Mouse (Mus musculus) G1E-ER4 (cell line): Measurements from ENCODE around the gene Cdkal1. TPM values are rescaled to one million over a fixed set of nuclear protein-coding genes. Genes with fewer than 3 reads are reported as not detected.

Experiments used
- GATA1 ChIP-seq: IDR thresholded peaks from one replicate; pipeline ENCODE4 v1.8.0; 2012; ENCODE audit warnings: low read length, inconsistent platforms
- polyA plus RNA-seq: library from polyadenylated mRNA; stranded (reverse); fragments of >175 nt; gene quantifications from 2 replicates; pipeline ENCODE4 v1.2.3, GENCODE M21; 2012

Cdkal1 gene
- polyA plus RNA-seq, 1 experiment, result 0.64 TPM

- no peak for TF ChIP-seq GATA1
Observed at GRCm38 (mm10) chr13:29430919-29431318, 424.6 kb downstream of the Cdkal1 start.

DNA sequence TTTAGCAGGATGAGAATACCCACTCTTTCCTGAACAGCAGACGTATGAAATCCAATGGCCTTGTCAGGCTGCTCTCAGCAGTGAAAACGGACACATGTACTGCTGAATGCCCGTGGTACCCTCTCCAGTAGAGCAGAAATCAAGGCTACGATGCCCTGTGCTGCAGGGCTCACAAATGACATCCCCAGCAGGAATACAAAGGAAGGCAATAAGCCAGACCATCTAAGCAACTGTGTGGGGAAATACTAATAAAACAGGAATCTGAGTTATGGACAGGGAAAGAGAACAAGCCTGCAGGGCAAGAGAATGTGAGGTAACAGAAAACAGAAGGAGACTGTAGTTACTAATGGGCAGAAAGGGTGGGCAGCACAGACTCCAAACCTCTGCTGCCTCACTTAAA lies 425.6 kb downstream of the Cdkal1 start:
- no peak for TF ChIP-seq GATA1

GRCm38 (mm10) chr13:29429196-29429595 lies 426.3 kb downstream of the Cdkal1 start:
- TF ChIP-seq GATA1, result no peak

DNA sequence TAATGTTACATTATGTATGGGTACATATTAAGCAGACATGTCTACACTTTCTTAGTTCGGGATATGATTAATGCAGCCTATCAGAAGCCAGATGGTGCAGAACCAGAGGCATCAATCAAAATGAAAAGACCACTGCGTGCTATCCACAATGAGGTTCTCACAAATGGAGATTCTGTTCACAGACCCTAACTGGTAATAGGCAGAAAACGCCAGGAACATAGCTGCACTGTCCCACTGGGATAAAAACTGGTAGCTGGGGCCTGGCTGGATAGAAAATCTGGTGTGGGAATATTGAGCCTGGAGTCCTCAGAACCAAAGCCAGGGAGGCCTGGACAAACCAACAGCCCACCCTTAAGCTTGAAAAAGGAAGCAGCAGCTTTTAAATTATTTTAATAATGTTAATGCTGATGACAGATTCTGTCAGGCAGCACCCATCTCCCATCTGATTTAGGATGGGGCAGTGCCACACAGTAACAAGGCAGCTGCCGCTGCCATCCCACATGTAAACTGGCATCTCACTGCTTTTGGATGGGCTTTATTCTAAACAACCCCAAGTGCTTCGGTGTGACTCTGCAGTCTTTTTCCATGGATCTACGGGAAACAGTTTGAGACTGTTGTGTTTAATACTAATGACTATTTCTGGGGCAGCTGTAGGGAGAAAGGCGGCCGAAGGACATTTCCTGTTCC lies 438.9 kb downstream of the Cdkal1 start:
- no peak for TF ChIP-seq GATA1

GRCm38 (mm10) chr13:29415967-29416366 lies 439.5 kb downstream of the Cdkal1 start:
- no peak for TF ChIP-seq GATA1

DNA sequence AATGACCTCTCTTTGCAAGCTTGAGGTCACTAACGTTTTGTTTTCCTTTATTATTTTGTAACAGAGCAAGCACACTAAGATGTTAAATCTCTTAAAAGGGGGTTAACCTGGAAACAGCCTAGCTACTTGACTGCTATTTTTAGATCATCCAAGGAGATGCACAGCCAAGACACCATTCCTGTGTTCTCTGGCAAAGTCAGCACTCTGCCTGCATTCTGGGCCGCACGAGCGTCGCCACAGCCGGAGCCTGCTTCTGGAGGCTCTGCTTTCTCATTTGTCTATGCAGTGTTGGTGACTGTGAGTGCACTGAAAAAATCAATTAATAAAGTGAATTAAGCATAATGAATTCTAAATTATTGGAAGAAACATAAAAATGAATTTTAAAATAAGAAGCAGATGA lies 440.6 kb downstream of the Cdkal1 start:
- no peak for TF ChIP-seq GATA1

GRCm38 (mm10) chr13:29414470-29414869 lies 441.0 kb downstream of the Cdkal1 start:
- no peak for TF ChIP-seq GATA1

- no peak for TF ChIP-seq GATA1
Observed at GRCm38 (mm10) chr13:29411176-29411575, 444.3 kb downstream of the Cdkal1 start.

DNA sequence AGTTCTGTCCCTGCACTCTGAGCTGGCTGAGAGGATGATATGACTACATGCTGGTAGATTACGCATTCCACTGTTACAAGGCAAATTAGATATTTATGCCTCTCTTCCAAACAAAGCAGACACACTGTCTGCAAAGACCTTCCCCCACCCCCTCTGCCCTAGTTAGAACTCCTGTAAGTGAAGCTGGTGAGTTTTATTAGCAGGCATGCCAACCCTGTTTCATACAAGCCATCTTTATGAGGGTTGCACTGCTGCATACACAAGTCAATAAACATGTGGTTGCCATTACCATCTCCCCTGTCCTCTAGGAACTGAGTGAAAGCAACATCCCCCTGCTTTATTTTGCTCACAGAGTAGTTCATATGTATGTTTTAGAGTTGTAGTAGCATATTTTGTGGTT lies 447.9 kb downstream of the Cdkal1 start:
- no peak for TF ChIP-seq GATA1

- TF ChIP-seq GATA1, result no peak
Observed at GRCm38 (mm10) chr13:29405316-29405715, 450.2 kb downstream of the Cdkal1 start.

GRCm38 (mm10) chr13:29403217-29403616 lies 452.3 kb downstream of the Cdkal1 start:
- TF ChIP-seq GATA1, result no peak

DNA sequence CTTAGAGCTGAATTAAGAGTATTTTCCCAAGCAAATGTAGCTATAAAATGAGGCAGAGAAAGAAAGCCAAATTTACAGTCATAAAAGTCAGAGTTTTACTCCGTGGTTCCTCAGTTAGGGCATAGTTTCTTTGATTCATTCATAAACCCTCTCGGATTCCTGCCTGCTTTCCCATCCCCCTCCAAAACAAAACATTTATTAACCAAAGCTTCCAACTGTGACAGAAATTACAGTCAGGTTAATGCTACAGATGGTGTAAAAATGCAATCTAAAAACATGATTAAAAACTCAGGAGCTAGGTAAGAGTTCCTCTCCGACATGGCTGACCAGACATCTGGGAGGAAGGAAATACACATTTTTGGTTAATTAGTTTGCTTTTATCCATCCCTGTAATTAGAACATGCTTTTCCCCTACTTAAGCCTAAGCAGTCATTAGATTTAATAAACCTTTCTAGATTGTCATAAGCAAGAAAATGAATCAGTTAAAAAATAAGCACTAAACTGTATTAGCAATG lies 452.9 kb downstream of the Cdkal1 start:
- no peak for TF ChIP-seq GATA1

GRCm38 (mm10) chr13:29399908-29400307 lies 455.6 kb downstream of the Cdkal1 start:
- no peak for TF ChIP-seq GATA1

- no peak for TF ChIP-seq GATA1
Observed at GRCm38 (mm10) chr13:29398456-29398855, 457.0 kb downstream of the Cdkal1 start.

DNA sequence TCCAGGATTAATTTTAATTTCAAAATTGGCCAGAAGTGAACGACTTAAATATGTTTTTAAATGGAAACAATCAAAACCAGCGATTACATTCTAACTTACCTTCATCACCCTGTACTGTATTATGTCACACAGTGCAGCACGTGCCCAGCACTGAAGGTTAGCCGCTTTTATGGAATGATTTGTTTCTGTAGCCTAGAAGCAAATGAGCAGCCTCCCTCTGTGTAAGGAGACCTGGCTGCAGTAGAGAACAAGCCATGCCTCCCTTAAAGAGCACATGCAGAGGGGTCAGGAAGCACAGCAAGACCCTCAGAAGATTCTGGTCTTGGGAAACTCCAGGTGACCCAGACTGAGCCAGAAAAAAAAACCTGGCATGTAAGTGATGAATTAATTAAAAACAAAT lies 459.8 kb downstream of the Cdkal1 start:
- TF ChIP-seq GATA1, result no peak

- no peak for TF ChIP-seq GATA1
Observed at GRCm38 (mm10) chr13:29390025-29390424, 465.4 kb downstream of the Cdkal1 start.

DNA sequence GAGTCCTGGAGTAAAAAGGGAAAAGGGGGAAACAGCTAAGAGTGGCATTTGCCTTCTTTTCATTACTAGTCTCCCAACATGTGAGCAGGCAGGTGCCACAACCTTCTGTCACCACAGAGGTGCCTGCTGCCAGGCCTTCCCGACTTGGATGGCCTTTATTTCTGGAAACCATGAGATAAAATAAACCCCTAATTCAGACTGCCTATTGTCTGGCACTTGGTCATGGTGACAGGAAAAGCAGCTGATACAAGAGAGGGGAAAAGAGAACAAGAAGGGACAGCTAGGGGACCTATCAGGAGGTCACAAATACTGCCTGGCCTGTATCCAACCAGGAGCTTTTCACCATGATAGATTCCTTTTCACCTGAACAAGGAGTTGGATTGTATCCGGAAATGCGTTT lies 466.6 kb downstream of the Cdkal1 start:
- no peak for TF ChIP-seq GATA1

DNA sequence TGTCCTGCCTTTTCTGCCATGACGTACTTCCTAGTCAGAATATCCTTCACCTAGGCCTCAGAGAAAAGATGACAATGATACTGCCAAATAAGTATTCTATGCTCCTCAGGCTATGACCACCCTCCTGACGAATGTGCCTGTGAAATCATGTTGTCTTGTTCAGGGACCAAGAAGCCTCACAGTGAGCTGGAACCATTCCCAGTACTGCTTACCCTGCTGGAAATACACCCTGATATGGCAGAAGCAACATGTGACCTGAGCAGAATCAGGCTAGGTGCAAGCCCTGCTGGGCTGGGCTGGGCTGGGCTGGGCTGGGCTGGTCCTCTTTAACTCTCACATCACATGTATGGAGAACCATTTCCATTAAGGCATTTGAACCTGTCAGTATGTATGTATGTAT lies 477.9 kb downstream of the Cdkal1 start:
- no peak for TF ChIP-seq GATA1

- TF ChIP-seq GATA1, result no peak
Observed at GRCm38 (mm10) chr13:29371916-29372315, 483.6 kb downstream of the Cdkal1 start.
